Mouse (Mus musculus): ENCODE results near the gene Inpp4b. TPM values are rescaled to one million over a fixed set of nuclear protein-coding genes. Genes with fewer than 3 reads are reported as not detected.

Gene Inpp4b
- polyA plus RNA-seq, 1 experiment from 2014 or later = 11.0 TPM

DNA sequence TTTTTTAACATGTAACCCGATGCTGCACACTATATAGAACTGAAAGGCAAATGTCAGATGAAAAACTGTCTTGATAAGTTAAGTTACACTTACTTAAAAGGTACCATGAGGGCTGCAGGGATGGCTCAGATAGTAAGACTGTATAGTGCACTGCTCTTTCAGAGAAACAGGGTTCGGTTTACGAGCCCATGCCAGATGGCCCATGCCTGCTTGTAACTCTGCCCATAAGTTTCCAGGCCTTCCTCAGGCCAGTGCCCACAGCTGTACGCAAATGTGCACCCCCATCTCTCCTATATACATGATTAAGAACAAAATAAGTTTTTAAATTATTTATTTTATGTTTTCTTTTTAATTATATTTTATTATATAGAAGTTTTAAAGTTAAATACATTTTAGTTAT, 300.7 kb downstream of the Inpp4b start:
- no peaks in the 10 kb centered on the region for H3K4me1 ChIP-seq (ENCODE audit: control insufficient read depth, insufficient read depth, low read length)
- H3K27ac ChIP-seq (ENCODE audit: low read length) = no peak overlapping the region
- no peaks in the 10 kb centered on the region for H3K9me3 ChIP-seq (replicated peaks; ENCODE audit: control insufficient read depth, low read length, poor library complexity, severe bottlenecking)
- H3K9ac ChIP-seq (ENCODE audit: low read depth, low read length) = no peak overlapping the region
- 90% methylated on average over 4 of the region's 4 CpGs for WGBS
- H3K36me3 ChIP-seq (ENCODE audit: control insufficient read depth, insufficient read depth, low read length) = no peaks in the 10 kb centered on the region
- no peaks in the 10 kb centered on the region for H3K27me3 ChIP-seq (ENCODE audit: control insufficient read depth, insufficient read depth, low read depth, low read length)
- H3K4me2 ChIP-seq (ENCODE audit: low read length) = no peak overlapping the region
- no peak for ATAC-seq
- no peak overlapping the region for H3K4me3 ChIP-seq (ENCODE audit: low read depth, low read length)

DNA sequence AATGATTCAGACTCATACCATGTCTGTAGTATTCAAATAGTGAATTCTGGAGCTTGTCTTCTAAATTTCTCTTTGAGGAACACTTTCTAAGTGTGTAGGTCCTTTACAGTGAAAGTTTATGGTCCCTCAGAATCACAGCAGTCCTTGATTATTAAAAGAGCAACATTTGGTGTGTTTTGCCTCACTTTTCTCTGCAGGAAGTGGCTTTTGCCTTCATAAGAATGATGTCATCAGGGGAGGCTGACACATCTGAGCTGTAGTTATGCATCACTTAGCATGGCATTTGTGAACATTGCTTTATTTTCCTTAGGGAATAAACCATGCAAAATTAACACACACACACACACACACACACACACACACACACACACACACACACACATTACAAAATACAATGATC, 349.8 kb downstream of the Inpp4b start:
- Histone ChIP-seq H3K36me3 (ENCODE audit: control insufficient read depth, insufficient read depth, low read length) (no peaks in the 10 kb centered on the region), H3K27me3 (ENCODE audit: control insufficient read depth, insufficient read depth, low read depth, low read length) (no peaks in the 10 kb centered on the region), H3K4me3 (ENCODE audit: low read depth, low read length) (no peak overlapping the region), H3K4me2 (ENCODE audit: low read length) (no peak overlapping the region), H3K27ac (ENCODE audit: low read length) (no peak overlapping the region), H3K9ac (ENCODE audit: low read depth, low read length) (no peak overlapping the region), H3K9me3 (replicated peaks; ENCODE audit: control insufficient read depth, low read length, poor library complexity, severe bottlenecking) (no peaks in the 10 kb centered on the region), H3K4me1 (ENCODE audit: control insufficient read depth, insufficient read depth, low read length) (no peaks in the 10 kb centered on the region)
- no peak for ATAC-seq

DNA sequence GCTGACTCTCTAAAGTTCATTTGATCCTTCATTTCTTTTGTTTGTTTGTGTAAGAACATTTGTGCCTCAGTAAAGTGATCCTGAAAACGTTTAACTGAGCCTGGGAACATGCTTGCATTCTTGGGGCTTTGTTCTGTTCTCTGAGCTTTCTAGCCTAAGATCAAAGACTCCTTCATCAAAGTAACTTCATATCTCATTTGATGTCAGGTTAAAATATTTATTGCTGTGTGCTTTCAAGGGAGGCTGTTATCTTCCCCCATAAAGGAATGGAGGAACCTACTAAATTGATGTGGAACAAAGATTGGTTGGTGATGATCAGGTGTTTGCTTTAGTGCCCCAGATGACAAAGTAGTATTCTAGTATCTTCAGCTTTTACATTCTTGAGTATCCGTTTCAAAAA, 352.5 kb downstream of the Inpp4b start:
- no peaks in the 10 kb centered on the region for H3K36me3 ChIP-seq (ENCODE audit: control insufficient read depth, insufficient read depth, low read length)
- no peak overlapping the region for H3K4me2 ChIP-seq (ENCODE audit: low read length)
- no peak overlapping the region for H3K27ac ChIP-seq (ENCODE audit: low read length)
- H3K27me3 ChIP-seq (ENCODE audit: control insufficient read depth, insufficient read depth, low read depth, low read length) = no peaks in the 10 kb centered on the region
- no peak overlapping the region for H3K9ac ChIP-seq (ENCODE audit: low read depth, low read length)
- WGBS = 41% methylated on average over 2 of the region's 2 CpGs
- ATAC-seq = no peak
- no peaks in the 10 kb centered on the region for H3K4me1 ChIP-seq (ENCODE audit: control insufficient read depth, insufficient read depth, low read length)
- no peaks in the 10 kb centered on the region for H3K9me3 ChIP-seq (replicated peaks; ENCODE audit: control insufficient read depth, low read length, poor library complexity, severe bottlenecking)
- H3K4me3 ChIP-seq (ENCODE audit: low read depth, low read length) = no peak overlapping the region

DNA sequence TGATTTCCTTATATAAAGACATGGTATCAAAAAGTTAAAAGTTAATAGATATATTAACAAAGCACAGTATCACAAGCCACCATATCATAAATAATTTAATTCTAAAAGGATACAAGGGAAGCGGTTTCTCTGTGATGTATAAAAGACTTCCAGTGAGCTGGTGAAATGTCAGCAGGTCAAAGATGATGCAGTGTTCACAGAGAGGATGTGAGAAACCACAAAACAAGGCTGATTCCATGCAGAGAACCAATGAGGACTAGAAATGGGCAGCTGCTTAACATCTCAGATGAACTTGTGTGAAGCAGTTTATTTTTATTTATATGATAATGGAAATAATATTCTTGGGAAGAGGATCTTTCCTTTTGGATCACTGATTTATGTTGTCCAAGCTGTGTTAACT, 359.7 kb downstream of the Inpp4b start:
- no peaks in the 10 kb centered on the region for H3K36me3 ChIP-seq (ENCODE audit: control insufficient read depth, insufficient read depth, low read length)
- H3K9ac ChIP-seq (ENCODE audit: low read depth, low read length) = no peak overlapping the region
- H3K27ac ChIP-seq (ENCODE audit: low read length) = no peak overlapping the region
- H3K4me2 ChIP-seq (ENCODE audit: low read length) = no peak overlapping the region
- no peak for ATAC-seq
- 78% methylated on average over 1 of the region's 1 CpGs for WGBS
- no peaks in the 10 kb centered on the region for H3K9me3 ChIP-seq (replicated peaks; ENCODE audit: control insufficient read depth, low read length, poor library complexity, severe bottlenecking)
- no peaks in the 10 kb centered on the region for H3K4me1 ChIP-seq (ENCODE audit: control insufficient read depth, insufficient read depth, low read length)
- no peak overlapping the region for H3K4me3 ChIP-seq (ENCODE audit: low read depth, low read length)
- no peaks in the 10 kb centered on the region for H3K27me3 ChIP-seq (ENCODE audit: control insufficient read depth, insufficient read depth, low read depth, low read length)

DNA sequence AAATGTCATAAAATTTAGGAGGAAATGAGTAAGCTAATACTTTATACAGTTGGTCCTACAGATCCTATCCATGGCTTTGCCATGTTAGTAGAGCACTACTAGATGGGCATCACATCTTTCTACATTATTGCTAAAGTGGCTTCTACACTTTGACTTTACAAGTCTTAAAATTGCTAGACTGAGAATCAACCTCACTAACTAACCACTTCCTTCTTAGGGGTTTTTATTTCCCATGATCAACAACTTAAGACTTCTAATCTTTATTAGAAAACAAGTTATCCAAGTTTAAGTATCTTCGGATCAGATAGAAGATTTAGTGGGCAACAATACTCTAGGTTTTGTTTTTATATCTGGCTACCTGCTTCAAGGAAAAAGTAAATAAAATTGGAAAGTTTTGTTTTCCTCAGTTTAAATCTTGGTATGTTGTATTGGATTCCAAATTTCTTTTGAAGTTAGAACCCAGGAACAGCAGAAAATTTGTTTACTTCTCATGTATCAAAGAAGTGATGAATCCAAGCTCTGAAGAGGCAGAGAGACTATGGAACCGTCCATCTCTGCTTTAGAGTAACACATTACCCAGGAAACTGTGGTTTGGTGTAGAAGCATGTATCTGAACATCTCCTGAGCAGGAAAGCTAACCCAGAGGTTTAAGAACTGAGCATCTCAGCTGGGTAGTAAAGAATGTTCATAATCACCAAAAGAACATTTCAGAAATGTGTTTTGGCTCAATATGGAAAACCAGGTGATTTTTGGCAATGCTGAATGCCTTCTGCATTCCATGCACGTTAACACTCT, 361.4 kb downstream of the Inpp4b start:
- Histone ChIP-seq H3K27ac (ENCODE audit: low read length) (no peak overlapping the region), H3K27me3 (ENCODE audit: control insufficient read depth, insufficient read depth, low read depth, low read length) (no peaks in the 10 kb centered on the region), H3K4me2 (ENCODE audit: low read length) (no peak overlapping the region), H3K9ac (ENCODE audit: low read depth, low read length) (no peak overlapping the region), H3K4me1 (ENCODE audit: control insufficient read depth, insufficient read depth, low read length) (no peaks in the 10 kb centered on the region), H3K4me3 (ENCODE audit: low read depth, low read length) (no peak overlapping the region), H3K36me3 (ENCODE audit: control insufficient read depth, insufficient read depth, low read length) (no peaks in the 10 kb centered on the region), H3K9me3 (replicated peaks; ENCODE audit: control insufficient read depth, low read length, poor library complexity, severe bottlenecking) (no peaks in the 10 kb centered on the region)
- ATAC-seq = no peak
- 74% methylated on average over 3 of the region's 3 CpGs for WGBS

DNA sequence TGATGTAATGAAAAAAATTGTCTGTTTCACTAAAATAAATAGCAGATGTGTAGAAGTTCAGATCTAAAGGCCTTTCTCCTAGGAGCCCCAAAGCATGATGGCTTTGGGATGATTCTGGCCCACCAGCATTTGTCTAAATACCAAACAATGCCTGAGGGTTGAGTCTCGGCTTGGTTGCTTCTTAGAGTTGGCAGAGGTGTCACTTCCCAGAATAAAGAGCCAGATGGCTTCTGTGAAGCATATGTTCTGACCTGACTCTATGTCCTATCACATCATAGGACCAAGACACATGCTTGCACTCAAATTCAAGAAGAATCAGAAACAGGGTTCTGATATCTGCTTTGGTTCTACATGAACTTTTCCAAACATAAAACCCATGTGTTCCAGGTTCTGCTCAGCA, 365.1 kb downstream of the Inpp4b start:
- Histone ChIP-seq H3K36me3 (ENCODE audit: control insufficient read depth, insufficient read depth, low read length) (no peaks in the 10 kb centered on the region), H3K4me2 (ENCODE audit: low read length) (no peak overlapping the region), H3K9me3 (replicated peaks; ENCODE audit: control insufficient read depth, low read length, poor library complexity, severe bottlenecking) (no peaks in the 10 kb centered on the region), H3K9ac (ENCODE audit: low read depth, low read length) (no peak overlapping the region), H3K4me3 (ENCODE audit: low read depth, low read length) (no peak overlapping the region), H3K4me1 (ENCODE audit: control insufficient read depth, insufficient read depth, low read length) (no peaks in the 10 kb centered on the region), H3K27ac (ENCODE audit: low read length) (no peak overlapping the region), H3K27me3 (ENCODE audit: control insufficient read depth, insufficient read depth, low read depth, low read length) (no peaks in the 10 kb centered on the region)
- ATAC-seq = no peak
- 71% methylated on average over 1 of the region's 1 CpGs for WGBS

DNA sequence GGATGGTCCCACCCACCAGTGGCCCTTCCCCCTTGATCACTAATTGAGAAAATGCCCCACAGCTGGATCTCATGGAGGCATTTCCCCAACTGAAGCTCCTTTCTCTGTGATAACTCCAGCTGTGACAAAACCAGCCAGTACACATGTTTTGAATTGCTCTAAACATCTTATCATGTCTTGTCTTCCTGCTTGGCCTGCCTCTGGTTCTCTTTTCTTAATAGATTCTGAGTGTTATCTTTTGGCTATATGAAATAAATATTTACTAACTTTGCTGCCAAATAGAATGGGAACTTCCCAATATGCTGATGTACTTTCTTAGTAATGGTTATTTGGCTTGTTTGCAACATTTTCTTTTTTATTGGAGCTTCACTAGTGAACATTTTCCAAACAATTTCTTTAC, 389.0 kb downstream of the Inpp4b start:
- H3K27ac ChIP-seq (ENCODE audit: low read length) = no peak overlapping the region
- no peak overlapping the region for H3K4me3 ChIP-seq (ENCODE audit: low read depth, low read length)
- H3K9ac ChIP-seq (ENCODE audit: low read depth, low read length) = no peak overlapping the region
- H3K36me3 ChIP-seq (ENCODE audit: control insufficient read depth, insufficient read depth, low read length) = no peaks in the 10 kb centered on the region
- no peaks in the 10 kb centered on the region for H3K9me3 ChIP-seq (replicated peaks; ENCODE audit: control insufficient read depth, low read length, poor library complexity, severe bottlenecking)
- no peak for ATAC-seq
- H3K4me1 ChIP-seq (ENCODE audit: control insufficient read depth, insufficient read depth, low read length) = no peaks in the 10 kb centered on the region
- H3K27me3 ChIP-seq (ENCODE audit: control insufficient read depth, insufficient read depth, low read depth, low read length) = no peaks in the 10 kb centered on the region
- H3K4me2 ChIP-seq (ENCODE audit: low read length) = no peak overlapping the region

DNA sequence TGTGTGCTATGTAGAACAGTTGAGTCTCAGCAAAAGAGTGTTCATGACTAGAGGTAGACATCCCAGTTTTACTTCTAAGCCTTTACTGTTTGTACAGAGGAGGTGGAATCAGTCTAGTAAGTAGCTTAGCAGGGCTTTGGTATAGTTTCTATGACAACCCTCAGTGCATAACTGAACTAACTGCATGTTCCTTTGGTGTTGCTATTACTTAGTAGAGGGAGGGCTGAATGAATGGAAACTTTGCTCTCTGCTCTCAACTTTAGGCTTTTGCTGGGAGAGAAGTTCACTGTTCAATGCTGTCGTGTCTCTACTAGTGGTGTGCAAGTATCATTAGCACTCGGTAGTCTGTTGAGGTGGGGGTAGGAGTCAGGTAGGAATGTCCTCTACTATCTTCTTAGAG, 393.3 kb downstream of the Inpp4b start:
- no peaks in the 10 kb centered on the region for H3K36me3 ChIP-seq (ENCODE audit: control insufficient read depth, insufficient read depth, low read length)
- H3K4me1 ChIP-seq (ENCODE audit: control insufficient read depth, insufficient read depth, low read length) = no peaks in the 10 kb centered on the region
- H3K4me2 ChIP-seq (ENCODE audit: low read length) = no peak overlapping the region
- H3K27ac ChIP-seq (ENCODE audit: low read length) = no peak overlapping the region
- ATAC-seq = no peak; the same call in 1 of the 2 replicates
- no peak overlapping the region for H3K9ac ChIP-seq (ENCODE audit: low read depth, low read length)
- no peaks in the 10 kb centered on the region for H3K9me3 ChIP-seq (replicated peaks; ENCODE audit: control insufficient read depth, low read length, poor library complexity, severe bottlenecking)
- no peak overlapping the region for H3K4me3 ChIP-seq (ENCODE audit: low read depth, low read length)
- WGBS = 95% methylated on average over 2 of the region's 2 CpGs
- no peaks in the 10 kb centered on the region for H3K27me3 ChIP-seq (ENCODE audit: control insufficient read depth, insufficient read depth, low read depth, low read length)

DNA sequence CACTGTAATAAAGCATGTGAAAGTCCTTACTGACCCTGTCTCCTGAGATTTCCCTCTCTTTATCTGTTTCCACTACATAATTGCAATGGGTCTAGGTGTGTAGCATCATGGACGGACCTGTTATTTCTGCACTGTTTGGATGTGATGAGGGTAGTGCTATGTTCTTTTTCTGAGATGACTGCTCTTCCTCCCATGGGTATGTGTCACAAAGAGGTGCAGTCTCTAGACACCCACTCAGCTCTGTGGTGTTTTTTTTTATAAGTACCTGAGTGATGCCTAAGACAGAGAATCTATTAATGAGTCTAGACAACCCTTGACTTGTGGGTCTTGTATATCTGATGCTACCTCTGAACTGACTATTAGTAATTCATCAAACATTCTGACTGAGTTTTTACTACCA, 393.7 kb downstream of the Inpp4b start:
- no peak for ATAC-seq
- 81% methylated on average over 1 of the region's 1 CpGs for WGBS
- Histone ChIP-seq H3K9me3 (replicated peaks; ENCODE audit: control insufficient read depth, low read length, poor library complexity, severe bottlenecking) (no peaks in the 10 kb centered on the region), H3K9ac (ENCODE audit: low read depth, low read length) (no peak overlapping the region), H3K27me3 (ENCODE audit: control insufficient read depth, insufficient read depth, low read depth, low read length) (no peaks in the 10 kb centered on the region), H3K4me2 (ENCODE audit: low read length) (no peak overlapping the region), H3K27ac (ENCODE audit: low read length) (no peak overlapping the region), H3K4me1 (ENCODE audit: control insufficient read depth, insufficient read depth, low read length) (no peaks in the 10 kb centered on the region), H3K4me3 (ENCODE audit: low read depth, low read length) (no peak overlapping the region), H3K36me3 (ENCODE audit: control insufficient read depth, insufficient read depth, low read length) (no peaks in the 10 kb centered on the region)
